Mouse (Mus musculus): ENCODE measurements around the gene Olfr1179.
"Not testable (repeated sequence)": the region's sequence is repeated elsewhere in the genome, so short reads cannot be mapped to it uniquely, and the experiment has no call there.

Gene Olfr1179

DNA sequence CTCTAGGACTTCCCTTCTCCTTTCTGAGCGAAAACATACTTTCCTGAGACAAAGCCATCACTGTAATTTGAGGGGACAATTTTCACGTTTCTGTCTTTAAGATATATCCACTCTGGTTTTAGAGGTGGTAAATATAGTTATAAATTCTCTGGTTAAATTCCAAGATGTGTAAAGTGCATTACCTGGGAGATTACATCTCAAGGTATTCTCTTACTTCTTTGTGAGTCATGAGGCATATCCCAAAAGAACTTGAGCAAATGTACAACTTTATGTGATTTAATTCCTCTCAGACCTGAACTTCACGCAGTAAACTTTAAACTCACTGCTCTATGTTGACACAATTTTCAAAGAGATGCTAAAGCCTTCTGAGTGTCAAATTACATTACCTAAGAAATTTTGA, at the start of gene Olfr1179:
TSS of gene Olfr1179 (minus strand) at position 101 of the 400 bp plus-strand sequence.
- no peak for DNase-seq

DNA sequence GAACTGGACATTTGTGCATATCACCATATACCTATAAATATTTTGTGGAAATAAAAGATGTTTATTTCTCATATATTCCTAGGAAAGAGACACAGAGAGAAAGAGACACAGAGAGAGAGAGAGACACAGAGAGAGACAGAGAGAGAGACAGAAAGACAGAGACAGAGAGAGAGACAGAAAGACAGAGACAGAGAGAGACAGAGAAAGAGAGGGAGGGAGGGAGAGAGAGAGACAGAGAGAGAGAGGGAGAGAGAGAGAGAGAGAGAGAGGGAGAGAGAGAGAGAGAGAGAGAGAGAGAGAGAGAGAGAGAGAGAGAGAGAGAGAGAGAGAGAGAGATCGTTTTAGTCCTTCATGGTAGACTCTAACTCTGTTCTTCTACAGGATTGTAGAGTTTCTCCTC, 48.3 kb upstream of the Olfr1179 start, which contains the start of gene Olfr1183:
TSS of gene Olfr1183 (plus strand) at position 301 of the 400 bp plus-strand sequence.
- not testable (repeated sequence) for DNase-seq

DNA sequence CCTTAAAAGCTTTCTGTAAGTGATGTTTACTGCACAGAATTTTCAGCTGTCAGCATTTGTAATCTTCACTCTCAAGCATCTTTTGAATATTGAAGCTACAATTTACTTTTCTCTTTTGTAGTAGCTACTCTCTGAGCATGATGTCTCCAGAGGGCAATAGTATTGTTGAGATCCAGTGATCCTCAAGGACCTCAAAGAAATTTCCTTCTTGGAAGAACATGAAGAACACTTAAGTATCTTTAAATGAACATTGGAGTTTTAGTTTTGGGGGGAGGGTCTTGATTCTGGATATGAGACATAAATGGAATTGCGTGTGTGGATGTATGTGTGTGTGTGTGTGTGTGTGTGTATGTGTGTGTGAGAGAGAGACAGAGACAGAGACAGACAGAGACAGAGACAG, 42.8 kb upstream of the Olfr1179 start, which contains the start of gene Gm13757:
TSS of gene Gm13757 (minus strand) at position 101 of the 400 bp plus-strand sequence.
- no peak for DNase-seq

DNA sequence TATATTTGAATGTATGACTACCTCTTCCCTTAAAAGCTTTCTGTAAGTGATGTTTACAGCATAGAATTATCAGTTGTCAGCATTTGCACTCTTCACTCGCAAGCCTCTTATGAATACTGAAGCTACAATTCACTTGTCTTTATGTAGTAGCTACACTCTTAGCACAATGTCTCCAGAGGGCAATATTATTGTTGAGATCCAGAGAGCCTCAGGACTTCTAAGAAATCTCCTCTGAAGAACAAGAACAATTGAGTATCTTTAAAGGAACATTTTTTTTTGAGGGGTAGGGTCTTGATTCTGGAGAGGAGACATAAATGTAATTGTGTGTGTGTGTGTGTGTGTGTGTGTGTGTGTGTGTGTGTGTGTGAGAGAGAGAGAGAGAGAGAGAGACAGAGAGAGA, 19.8 kb upstream of the Olfr1179 start, which contains the start of gene Olfr1181:
TSS of gene Olfr1181 (minus strand) at position 101 of the 400 bp plus-strand sequence.
- no peak for DNase-seq

DNA sequence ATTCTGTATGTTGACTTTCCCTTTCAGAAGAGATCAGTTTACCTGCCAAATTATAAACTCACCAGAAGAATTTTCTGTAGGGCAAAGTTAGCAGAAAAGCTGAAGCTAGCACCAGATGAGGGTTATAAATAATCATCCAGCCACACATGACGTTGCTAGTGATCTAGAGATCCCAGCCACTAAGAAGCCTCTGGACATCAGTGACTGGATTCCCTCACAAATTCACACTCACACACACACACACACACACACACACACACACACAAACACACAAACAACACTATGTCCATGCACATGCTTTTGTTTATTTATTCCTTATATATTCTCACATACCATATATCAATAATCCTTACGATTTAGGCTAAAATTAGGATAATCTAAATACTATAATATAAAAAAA, 12.8 kb upstream of the Olfr1179 start, which contains the start of gene Olfr1180:
TSS of gene Olfr1180 (minus strand) at position 101 of the 400 bp plus-strand sequence.
- DNase-seq = no peak

DNA sequence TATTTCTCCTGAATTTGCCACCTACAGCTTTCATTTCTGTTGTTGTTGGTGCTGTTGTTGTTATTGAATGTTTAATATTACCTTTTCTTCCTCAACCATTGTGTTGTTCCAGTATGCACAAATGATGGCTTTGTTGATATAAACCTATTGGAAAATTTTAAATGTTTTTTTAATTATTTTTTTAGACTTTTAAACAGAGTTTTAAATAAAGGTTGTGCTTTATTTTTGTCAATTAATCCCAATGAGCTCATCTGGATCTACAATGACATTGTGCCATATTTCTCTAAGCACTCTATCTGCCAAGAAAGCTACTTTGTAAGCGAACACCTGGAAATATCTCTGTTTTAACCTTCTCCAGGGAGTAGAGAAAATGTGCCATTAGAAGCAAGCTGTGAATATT, 19.5 kb downstream of the Olfr1179 start, which contains the start of gene Olfr1178:
TSS of gene Olfr1178 (plus strand) at position 301 of the 400 bp plus-strand sequence.
- DNase-seq = no peak

DNA sequence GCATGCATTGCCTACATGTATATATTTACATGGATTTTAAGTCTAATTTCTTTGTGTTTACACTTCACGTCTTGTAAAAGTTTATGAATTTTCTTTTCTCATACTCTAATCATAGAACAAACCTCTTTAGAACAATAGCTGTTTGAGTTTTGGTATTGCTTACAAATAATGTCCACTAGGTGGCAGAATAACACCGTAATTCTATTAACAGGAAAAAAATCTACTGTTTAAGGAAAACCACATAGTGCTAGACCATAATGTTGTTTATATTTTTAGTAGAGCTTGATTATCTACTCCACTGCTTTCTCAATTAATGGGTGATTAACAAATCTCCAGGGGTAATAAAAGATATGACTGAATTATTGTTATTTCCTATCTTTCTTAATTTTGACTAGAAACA, 49.9 kb downstream of the Olfr1179 start:
- no peak for DNase-seq

All from spleen, adult 18-20 months (tissue).